Mouse (Mus musculus) spleen, adult 2 months (tissue): ENCODE measurements at regions not wholly inside any gene's neighbourhood (a gene's known extent, or its start where the extent isn't known, plus 50 kb on each side); places are given as distances from the start of the nearest gene placed in this dataset.

Experiments used
- CTCF ChIP-seq: fragments of 200-500 bp; IDR thresholded peaks from 2 replicates; pipeline ENCODE4 v1.5.1; 2011; ENCODE audit warnings: mild to moderate bottlenecking, inconsistent platforms; ENCODE audit not compliant: insufficient read depth, insufficient read length, insufficient replicate concordance; ENCODE audit errors: extremely low read depth
- POLR2A ChIP-seq: fragments of 200-500 bp; IDR thresholded peaks from 2 replicates; pipeline ENCODE4 v1.6.1; 2011; ENCODE audit warnings: low read depth, low read length, inconsistent platforms

DNA sequence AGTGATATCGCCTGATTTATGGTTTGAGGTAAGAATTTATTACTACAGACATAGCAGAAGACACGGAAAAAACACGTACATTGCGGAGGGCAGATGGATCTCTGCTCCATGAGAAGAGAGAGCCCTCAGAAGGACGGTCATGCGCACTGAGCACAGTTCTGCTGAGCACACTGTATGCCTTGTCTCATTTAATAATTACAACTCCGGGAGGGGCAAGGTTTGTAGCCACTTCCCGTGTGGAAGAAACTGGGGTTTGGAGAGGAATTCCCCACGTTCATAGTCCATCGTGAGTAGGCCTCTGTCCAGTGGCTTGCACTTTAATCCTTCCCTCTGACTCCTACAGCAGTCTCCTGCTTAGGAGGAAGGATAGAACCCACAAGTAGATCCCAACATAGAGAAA is 322.9 kb upstream of the Noct start:
- no peak for TF ChIP-seq CTCF
- no peak for TF ChIP-seq POLR2A
